Mouse (Mus musculus) heart, embryonic 14.5 days (tissue): ENCODE results near the gene Rexo2. TPM values are rescaled to one million over a fixed set of nuclear protein-coding genes. Genes with fewer than 3 reads are reported as not detected.

Experiments
- ATAC-seq: fragments of 200-750 bp; cut with Nextera tagmentation; 2 replicates; pipeline ENCODE4 v1.8.0; 2017; ENCODE audit warnings: low read depth, moderate TSS enrichment; ENCODE audit not compliant: insufficient number of reproducible peaks, insufficient read depth, low FRiP score
- H3K27ac ChIP-seq, 2 experiments: fragments of 200-500 bp in 1 of 2; fragments of 300-500 bp in 1 of 2; sonication (generic) in 1 of 2; replicated peaks in 1 of 2; 2 replicates each; pipeline ENCODE4 v1.5.1; 2012 to 2014; ENCODE audit warnings: low read depth in 2 of 2, low read length in 2 of 2, control low read depth in 1 of 2, mild to moderate bottlenecking in 1 of 2, mixed read lengths in 1 of 2; ENCODE audit not compliant: control insufficient read depth in 1 of 2, insufficient read depth in 1 of 2
- H3K27me3 ChIP-seq: fragments of 300-500 bp; sonication (generic); 2 replicates; pipeline ENCODE4 v1.6.1; 2014; ENCODE audit warnings: mild to moderate bottlenecking, low read length, control low read depth; ENCODE audit not compliant: control insufficient read depth, insufficient read depth
- H3K36me3 ChIP-seq: fragments of 300-500 bp; sonication (generic); 2 replicates; pipeline ENCODE4 v1.6.1; 2014; ENCODE audit warnings: mild to moderate bottlenecking, control low read depth, low read length, mixed read lengths; ENCODE audit not compliant: control insufficient read depth, insufficient read depth
- H3K4me1 ChIP-seq, 2 experiments: fragments of 200-500 bp in 1 of 2; fragments of 300-500 bp in 1 of 2; sonication (generic) in 1 of 2; 2 replicates each; pipeline ENCODE4 v1.6.1; 2012 to 2014; ENCODE audit warnings: low read length in 2 of 2, control low read depth in 1 of 2, mixed read lengths in 1 of 2; ENCODE audit not compliant: control insufficient read depth in 2 of 2, insufficient read depth in 2 of 2
- H3K4me2 ChIP-seq: fragments of 300-500 bp; sonication (generic); 2 replicates; pipeline ENCODE4 v1.6.1; 2014; ENCODE audit warnings: mild to moderate bottlenecking, low read length
- H3K4me3 ChIP-seq, 2 experiments: fragments of 200-500 bp in 1 of 2; fragments of 300-500 bp in 1 of 2; sonication (generic) in 1 of 2; 2 replicates each; pipeline ENCODE4 v1.5.1; 2012 to 2014; ENCODE audit warnings: low read length in 2 of 2, mild to moderate bottlenecking in 2 of 2, control low read depth in 1 of 2, low read depth in 1 of 2, moderate library complexity in 1 of 2; ENCODE audit not compliant: control insufficient read depth in 1 of 2, insufficient read depth in 1 of 2
- H3K9ac ChIP-seq: fragments of 300-500 bp; sonication (generic); 2 replicates; pipeline ENCODE4 v1.6.1; 2014; ENCODE audit warnings: mild to moderate bottlenecking, low read length
- H3K9me3 ChIP-seq: fragments of 300-500 bp; sonication (generic); 2 replicates; pipeline ENCODE4 v1.6.1; 2016; ENCODE audit warnings: low read length, control low read depth; ENCODE audit not compliant: control insufficient read depth
- WGBS: fragments of 180-500 bp; shearing (Covaris S2); extraction: QIAGEN DNeasy Blood & Tissue Kit; methylation state at CpG from one replicate; pipeline ENCODE4 v1.1.7; 2014; 5-methylcytosine and 5-hydroxymethylcytosine counted together
- microRNA-seq: library from miRNA; unstranded; fragments of <30 nt; microRNA quantifications from one replicate; pipeline ENCODE4, GENCODE M21; 2016
- polyA plus RNA-seq: library from polyadenylated mRNA; unstranded; fragments of >200 nt; fragmentation: Nextera tagmentation; extraction: Ambion mirVana; gene quantifications from 2 replicates; pipeline ENCODE4 v1.2.1, GENCODE M21; 2014

Gene Rexo2
- polyA plus RNA-seq, 1 experiment from 2014 or later = 75.2 TPM

DNA sequence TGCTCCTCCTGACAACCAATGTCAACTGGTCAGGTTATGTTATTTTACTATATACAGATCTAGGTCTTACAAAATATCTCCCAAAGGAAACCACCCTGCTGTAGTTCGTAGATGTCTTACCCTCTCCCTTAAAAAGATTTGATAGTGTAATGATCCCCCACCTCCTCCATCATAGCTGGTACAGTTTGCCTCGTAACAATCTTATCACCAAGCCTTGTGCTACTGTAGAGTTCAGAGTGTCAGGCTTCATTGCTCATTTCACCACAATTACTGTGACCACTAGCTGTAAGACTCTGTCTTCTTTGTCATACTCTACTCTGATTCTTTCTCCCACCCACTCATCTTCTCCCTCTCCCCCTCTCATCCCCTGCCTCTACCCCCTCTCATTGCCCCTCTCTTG lies 59.4 kb downstream of the Rexo2 start:
- no peak overlapping the region for H3K4me3 ChIP-seq
- no peak for ATAC-seq

DNA sequence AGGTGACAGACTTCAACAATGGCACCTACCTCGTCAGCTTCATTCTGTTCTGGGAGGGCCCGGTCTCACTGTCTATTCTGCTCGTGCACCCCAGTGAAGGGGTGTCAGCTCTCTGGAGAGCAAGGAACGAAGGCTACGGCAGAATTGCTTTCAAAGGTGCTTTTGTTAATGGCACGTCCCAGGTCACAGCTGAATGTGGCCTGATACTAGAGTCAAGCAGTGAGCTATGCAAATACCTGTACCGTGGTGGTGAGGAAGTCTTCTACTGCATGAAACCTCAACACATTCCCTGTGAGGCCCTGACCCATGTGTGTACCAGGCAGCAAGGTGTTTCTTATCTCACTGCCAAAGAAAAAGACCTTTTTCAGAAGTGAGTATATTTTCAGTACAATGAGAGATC lies 60.0 kb downstream of the Rexo2 start:
- no peak for ATAC-seq
- H3K9me3 ChIP-seq = no peaks in the 10 kb centered on the region
- H3K4me2 ChIP-seq = no peak overlapping the region
- H3K36me3 ChIP-seq = no peaks in the 10 kb centered on the region
- H3K9ac ChIP-seq = no peak overlapping the region
- H3K27ac ChIP-seq = no peak overlapping the region
- 84% methylated on average over 7 of the region's 7 CpGs for WGBS
- no peaks in the 10 kb centered on the region for H3K27me3 ChIP-seq
- no peak overlapping the region for H3K4me3 ChIP-seq
- no peaks in the 10 kb centered on the region for H3K4me1 ChIP-seq

More for the DNA sequence above, 59.4 kb downstream of the Rexo2 start:
- H3K4me1 ChIP-seq = no peaks in the 10 kb centered on the region
- H3K27ac ChIP-seq = no peak overlapping the region
- 59% methylated on average over 2 of the region's 2 CpGs for WGBS
- no peak overlapping the region for H3K4me2 ChIP-seq
- no peak overlapping the region for H3K9ac ChIP-seq
- H3K36me3 ChIP-seq = no peaks in the 10 kb centered on the region
- no peaks in the 10 kb centered on the region for H3K9me3 ChIP-seq
- no peaks in the 10 kb centered on the region for H3K27me3 ChIP-seq

DNA sequence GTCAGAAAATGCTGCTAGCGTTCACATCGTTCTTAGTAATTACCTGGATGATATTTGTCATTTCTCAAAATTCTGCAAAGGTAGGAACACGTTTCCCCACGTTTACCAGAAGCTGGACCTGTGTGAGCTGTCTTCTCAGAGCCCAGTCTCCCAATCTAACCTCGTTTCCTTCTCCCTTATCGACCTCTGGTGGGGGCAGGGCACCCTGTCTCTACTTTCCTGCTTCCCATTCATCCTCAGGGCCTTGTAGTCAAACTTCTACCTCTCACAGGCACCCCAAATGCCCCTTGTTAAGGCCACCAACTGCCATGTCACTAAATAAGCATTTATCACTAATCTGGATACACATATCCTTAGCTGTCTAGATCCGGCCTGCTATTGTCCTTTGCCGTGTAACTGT lies 61.6 kb downstream of the Rexo2 start:
- no peaks in the 10 kb centered on the region for H3K36me3 ChIP-seq
- no peak for ATAC-seq
- no peak overlapping the region for H3K9ac ChIP-seq
- H3K4me1 ChIP-seq = no peaks in the 10 kb centered on the region
- no peaks in the 10 kb centered on the region for H3K27me3 ChIP-seq
- no peaks in the 10 kb centered on the region for H3K9me3 ChIP-seq
- H3K27ac ChIP-seq = no peak overlapping the region
- WGBS = 61% methylated on average over 8 of the region's 8 CpGs
- no peak overlapping the region for H3K4me3 ChIP-seq
- no peak overlapping the region for H3K4me2 ChIP-seq

Small RNA genes lying within 50 kb of the gene (microRNA-seq; reads per million reads assigned to microRNA genes)
- gene Gm23653 = not detected

Other genes with a start within 250 kb of the Rexo2 start
- gene Nxpe2, start 127.2 kb downstream of the Rexo2 start, polyA plus RNA-seq = 1.5 and 2.0 TPM in 2 replicates
- 84.5 and 85.7 TPM in 2 replicates for gene Rbm7, start 14.7 kb upstream of the Rexo2 start, polyA plus RNA-seq
- 36.7 and 40.7 TPM in 2 replicates for gene Gm5617, start 14.8 kb upstream of the Rexo2 start, polyA plus RNA-seq
- gene Nnmt, start 124.5 kb upstream of the Rexo2 start, polyA plus RNA-seq = 4.1 and 4.4 TPM in 2 replicates